Mouse (Mus musculus): ENCODE measurements around the gene Inpp4b.

DNA sequence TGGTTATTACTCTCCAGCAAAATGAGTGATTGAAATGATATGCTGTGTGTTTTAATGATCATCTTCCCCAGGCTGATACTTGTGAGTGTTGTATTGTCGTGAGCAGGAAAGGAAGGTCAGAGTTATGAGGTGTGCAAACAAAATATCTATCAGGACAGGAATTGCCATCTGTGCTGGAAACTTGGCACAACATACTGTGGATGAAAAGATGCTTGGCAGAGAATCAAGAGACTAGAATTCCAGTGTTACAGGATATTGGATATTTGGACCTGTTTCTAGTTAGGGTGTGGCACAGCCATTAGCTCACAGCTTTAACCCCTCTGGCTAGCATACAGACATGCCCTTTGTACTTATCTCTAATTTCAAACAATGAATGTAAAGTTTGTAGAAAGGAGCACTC, 507.6 kb downstream of the Inpp4b start:
- TF ChIP-seq CTCF (IDR thresholded peaks at IDR 0.05; ENCODE audit: borderline replicate concordance, control insufficient read depth, extremely low read depth, insufficient read depth, low read length, poor library complexity), result no peak
- TF ChIP-seq POLR2A (IDR thresholded peaks at IDR 0.05; ENCODE audit: control insufficient read depth, extremely low read depth, insufficient read depth, low read length, poor library complexity), result no peak
